Mouse (Mus musculus): ENCODE results near the gene Fgfr2. TPM values are rescaled to one million over a fixed set of nuclear protein-coding genes. Genes with fewer than 3 reads are reported as not detected.
A peak's percentile ranks its signal among the peaks of the same experiment; 100 is the strongest.

The Fgfr2 gene
- total and polyA plus RNA-seq, 2 experiments from 2014 or later, result 12.1 to 32.6 TPM

DNA sequence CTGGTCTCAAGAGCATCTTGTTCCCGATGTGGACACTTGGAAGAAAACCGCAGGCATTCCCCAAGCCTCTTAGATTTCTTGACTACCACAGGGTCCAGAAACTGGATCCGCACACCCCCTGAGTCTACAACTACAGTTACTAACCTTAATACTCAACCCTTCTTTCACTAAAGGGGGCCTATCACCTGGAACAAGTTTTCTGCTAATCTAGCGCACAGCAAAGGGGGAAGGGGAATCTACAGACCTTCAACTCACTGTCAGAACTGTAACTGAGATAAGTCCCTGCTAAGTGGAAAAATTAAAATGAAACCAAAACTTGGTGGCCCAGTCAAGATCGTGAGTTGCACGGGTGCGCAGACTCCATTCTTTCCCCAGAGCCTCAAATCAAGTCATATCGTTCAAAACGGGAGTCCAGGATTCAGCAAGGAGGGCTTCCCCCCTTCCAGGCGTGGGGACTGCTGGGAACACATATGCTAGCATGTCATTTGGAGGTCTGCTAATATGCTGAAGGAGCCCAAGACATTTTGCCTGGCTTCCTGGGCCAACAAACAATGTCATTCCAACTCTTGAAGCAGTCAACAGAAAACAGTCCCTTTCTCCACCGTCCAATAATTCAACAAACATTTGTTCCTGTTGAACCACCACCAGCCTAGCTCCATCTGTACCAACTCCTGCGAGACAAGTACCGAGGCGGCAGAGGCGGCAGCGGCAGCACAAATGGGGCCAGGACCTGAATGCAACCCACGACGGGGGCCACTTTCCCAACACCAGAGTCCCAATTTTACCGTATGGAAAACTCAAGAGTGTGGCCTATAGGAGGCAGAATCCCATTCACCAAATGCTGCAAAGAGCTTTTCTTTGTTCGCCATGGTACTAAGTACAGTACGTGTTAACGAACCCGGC, 311.2 kb downstream of the Fgfr2 start:
- H3K36me3 ChIP-seq (ENCODE audit: insufficient read depth, low read length), result no peaks in the 10 kb centered on the region
- no peaks in the 10 kb centered on the region for H3K27me3 ChIP-seq (ENCODE audit: insufficient read depth, low read length)
- peak overlapping the region; percentile 63 for H3K9ac ChIP-seq (replicated peaks; ENCODE audit: low read length, poor library complexity, severe bottlenecking)
- 18% methylated on average over 23 of the region's 23 CpGs for WGBS
- peaks cover 14% of the 10 kb centered on the region for H3K4me1 ChIP-seq (ENCODE audit: insufficient read depth, low read length)
- no peak overlapping the region for H3K27ac ChIP-seq (ENCODE audit: low read depth, low read length)
- H3K4me2 ChIP-seq (ENCODE audit: low read depth, low read length, poor library complexity, severe bottlenecking), result peak overlapping the region; percentile 95
- H3K9me3 ChIP-seq (ENCODE audit: low read length), result no peaks in the 10 kb centered on the region
- ATAC-seq (ENCODE audit: low FRiP score), result no peak
- peak; percentile 49 for DNase-seq (ENCODE audit: low spot score)
- H3K4me3 ChIP-seq (ENCODE audit: low read depth, low read length), result peak overlapping the region; percentile 71
- TF ChIP-seq CTCF (IDR thresholded peaks at IDR 0.05), result peak; percentile 40

DNA sequence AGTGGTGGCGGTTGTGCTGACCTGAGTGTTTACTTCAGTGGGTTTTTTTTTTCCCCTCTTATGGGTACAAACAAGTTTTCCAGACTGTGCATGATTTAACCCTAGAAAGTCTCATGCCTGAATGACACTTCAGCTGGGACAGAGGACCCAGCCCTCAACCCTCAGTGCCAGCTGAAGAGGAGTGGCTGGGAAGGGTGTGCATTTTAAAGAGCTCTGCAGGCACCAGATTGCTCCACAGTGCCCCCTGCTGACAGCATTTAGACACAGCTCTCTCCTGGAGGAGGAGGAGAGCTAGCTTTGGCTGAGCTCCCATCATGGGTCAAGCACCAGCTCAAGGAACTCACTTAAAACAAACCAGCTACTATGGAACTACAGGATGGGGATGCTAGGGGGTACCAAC, 312.3 kb downstream of the Fgfr2 start:
- no peak overlapping the region for H3K9ac ChIP-seq (replicated peaks; ENCODE audit: low read length, poor library complexity, severe bottlenecking)
- peak; percentile 90 for DNase-seq (ENCODE audit: low spot score)
- H3K27ac ChIP-seq (ENCODE audit: low read depth, low read length), result no peak overlapping the region
- H3K4me1 ChIP-seq (ENCODE audit: insufficient read depth, low read length), result peaks cover 14% of the 10 kb centered on the region
- peak; percentile 92 for TF ChIP-seq CTCF (IDR thresholded peaks at IDR 0.05)
- H3K36me3 ChIP-seq (ENCODE audit: insufficient read depth, low read length), result no peaks in the 10 kb centered on the region
- H3K4me3 ChIP-seq (ENCODE audit: low read depth, low read length), result no peak overlapping the region
- 67% methylated on average over 1 of the region's 1 CpGs for WGBS
- H3K4me2 ChIP-seq (ENCODE audit: low read depth, low read length, poor library complexity, severe bottlenecking), result peak overlapping the region; percentile 18; the same call in 1 of the 2 replicates
- no peaks in the 10 kb centered on the region for H3K27me3 ChIP-seq (ENCODE audit: insufficient read depth, low read length)
- H3K9me3 ChIP-seq (ENCODE audit: low read length), result no peaks in the 10 kb centered on the region
- ATAC-seq (ENCODE audit: low FRiP score), result 0 out of 2 replicates have a peak, but pooled peaks have one; percentile 45

DNA sequence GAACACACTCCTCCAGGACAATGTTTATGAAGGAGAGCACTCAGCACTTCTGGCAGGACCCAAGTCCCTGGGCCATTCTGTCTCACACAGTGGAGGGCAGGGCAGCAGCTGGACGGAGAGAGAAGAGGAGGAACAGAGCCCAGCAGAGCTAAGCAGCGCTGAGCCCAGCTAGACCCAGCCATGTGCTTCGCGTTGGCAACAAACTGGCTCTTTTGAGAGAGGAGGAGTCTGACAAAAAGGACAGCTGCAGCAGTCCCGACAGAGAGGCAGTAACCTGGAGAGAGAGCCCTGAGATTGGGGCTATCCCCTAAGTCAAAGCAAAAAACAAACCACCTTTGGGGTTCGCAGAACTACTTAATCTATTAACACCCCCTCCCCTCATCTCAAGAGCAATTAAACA, 312.8 kb downstream of the Fgfr2 start:
- Histone ChIP-seq H3K27me3 (ENCODE audit: insufficient read depth, low read length) (no peaks in the 10 kb centered on the region), H3K27ac (ENCODE audit: low read depth, low read length) (no peak overlapping the region), H3K9ac (replicated peaks; ENCODE audit: low read length, poor library complexity, severe bottlenecking) (no peak overlapping the region), H3K4me1 (ENCODE audit: insufficient read depth, low read length) (peaks cover 14% of the 10 kb centered on the region), H3K36me3 (ENCODE audit: insufficient read depth, low read length) (no peaks in the 10 kb centered on the region), H3K4me3 (ENCODE audit: low read depth, low read length) (no peak overlapping the region), H3K4me2 (ENCODE audit: low read depth, low read length, poor library complexity, severe bottlenecking) (peak overlapping the region; percentile 20), H3K9me3 (ENCODE audit: low read length) (no peaks in the 10 kb centered on the region)
- WGBS, result 19% methylated on average over 6 of the region's 6 CpGs
- peak; percentile 76 for DNase-seq (ENCODE audit: low spot score)
- ATAC-seq (ENCODE audit: low FRiP score), result no peak
- no peak for TF ChIP-seq CTCF (IDR thresholded peaks at IDR 0.05)

DNA sequence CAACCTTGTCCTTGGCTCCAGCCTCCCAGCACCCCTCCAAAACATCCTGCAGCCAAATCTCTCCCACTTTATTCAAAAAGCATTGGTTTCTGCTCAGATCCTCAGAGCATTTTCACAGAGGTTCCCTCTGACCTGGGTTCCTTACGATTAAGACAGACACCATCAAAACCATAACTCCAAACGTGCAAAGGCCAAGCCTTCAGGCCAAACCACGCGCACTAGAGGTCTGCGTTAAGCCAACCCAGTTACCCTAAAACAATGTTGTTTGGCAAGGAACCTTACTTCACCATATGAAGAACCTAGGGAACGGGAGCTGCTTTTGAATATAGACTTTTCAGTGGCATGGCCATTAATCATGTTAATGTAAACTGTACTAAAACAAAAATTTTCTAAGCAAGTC, 313.4 kb downstream of the Fgfr2 start:
- Histone ChIP-seq H3K9ac (replicated peaks; ENCODE audit: low read length, poor library complexity, severe bottlenecking) (no peak overlapping the region), H3K9me3 (ENCODE audit: low read length) (no peaks in the 10 kb centered on the region), H3K4me2 (ENCODE audit: low read depth, low read length, poor library complexity, severe bottlenecking) (0 out of 2 replicates have a peak overlapping the region, but pooled peaks have one; percentile 35), H3K27ac (ENCODE audit: low read depth, low read length) (no peak overlapping the region), H3K27me3 (ENCODE audit: insufficient read depth, low read length) (no peaks in the 10 kb centered on the region), H3K36me3 (ENCODE audit: insufficient read depth, low read length) (no peaks in the 10 kb centered on the region), H3K4me3 (ENCODE audit: low read depth, low read length) (no peak overlapping the region), H3K4me1 (ENCODE audit: insufficient read depth, low read length) (peaks cover 14% of the 10 kb centered on the region)
- no peak for TF ChIP-seq CTCF (IDR thresholded peaks at IDR 0.05)
- DNase-seq (ENCODE audit: low spot score), result no peak
- 36% methylated on average over 6 of the region's 6 CpGs for whole genome bisulfite sequencing
- ATAC-seq (ENCODE audit: low FRiP score), result no peak

DNA sequence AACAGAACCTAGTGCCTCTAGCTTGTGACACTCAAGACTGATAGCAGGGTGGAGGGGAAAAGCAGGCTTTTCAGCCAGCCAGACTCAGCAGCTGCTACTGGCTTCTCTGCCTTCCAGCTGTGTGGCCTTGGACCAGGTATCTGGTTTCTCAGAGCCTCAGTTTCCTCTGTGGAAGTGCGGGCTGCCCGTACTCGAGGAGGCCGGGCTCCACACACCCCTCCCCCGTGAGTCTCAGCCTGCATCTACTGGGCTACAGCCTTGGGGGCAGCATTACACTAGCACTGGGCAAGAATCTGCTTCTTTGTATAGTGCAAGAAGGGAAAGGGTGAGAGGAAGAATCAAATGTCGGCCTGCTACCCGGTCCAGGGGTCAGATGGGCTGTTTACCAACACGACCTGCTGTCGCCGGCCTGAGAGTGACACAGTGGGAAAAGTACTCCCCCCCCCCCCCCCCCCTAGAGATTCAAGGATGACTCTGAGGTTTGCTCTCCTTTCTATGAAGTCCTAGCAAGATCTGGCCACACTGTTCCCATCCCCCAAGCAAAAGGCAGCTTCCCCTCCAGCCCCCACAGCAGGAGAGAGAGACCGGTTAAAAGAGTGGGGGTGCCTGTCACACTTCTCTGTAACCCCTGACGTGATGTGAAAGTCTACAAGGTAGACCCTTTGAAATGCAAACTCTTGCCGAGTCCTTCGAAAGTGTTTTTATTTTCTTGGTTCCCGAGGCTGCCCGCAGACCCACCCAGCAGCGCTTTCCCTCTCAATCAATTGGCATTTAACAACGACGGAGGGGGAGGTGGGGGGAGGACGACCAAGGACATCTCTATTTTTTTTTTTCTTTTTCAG, 314.1 kb downstream of the Fgfr2 start:
- H3K4me1 ChIP-seq (ENCODE audit: insufficient read depth, low read length), result peaks cover 14% of the 10 kb centered on the region
- H3K4me3 ChIP-seq (ENCODE audit: low read depth, low read length), result no peak overlapping the region
- no peaks in the 10 kb centered on the region for H3K36me3 ChIP-seq (ENCODE audit: insufficient read depth, low read length)
- ATAC-seq (ENCODE audit: low FRiP score) (no peak), DNase-seq (ENCODE audit: low spot score) (peak; percentile 61)
- H3K27ac ChIP-seq (ENCODE audit: low read depth, low read length), result peak overlapping the region; percentile 55; the same call in 1 of the 2 replicates
- no peaks in the 10 kb centered on the region for H3K27me3 ChIP-seq (ENCODE audit: insufficient read depth, low read length)
- no peak overlapping the region for H3K9ac ChIP-seq (replicated peaks; ENCODE audit: low read length, poor library complexity, severe bottlenecking)
- no peaks in the 10 kb centered on the region for H3K9me3 ChIP-seq (ENCODE audit: low read length)
- H3K4me2 ChIP-seq (ENCODE audit: low read depth, low read length, poor library complexity, severe bottlenecking), result peak overlapping the region; percentile 35; the same call in 1 of the 2 replicates
- TF ChIP-seq CTCF (IDR thresholded peaks at IDR 0.05), result peak; percentile 37
- WGBS, result 5% methylated on average over 20 of the region's 20 CpGs

Data from midbrain, postnatal 0 days (tissue).